Mouse (Mus musculus): ENCODE data around the gene Adam19. TPM values are rescaled to one million over a fixed set of nuclear protein-coding genes. Genes with fewer than 3 reads are reported as not detected.
"Not testable (repeated sequence)": the region's sequence is repeated elsewhere in the genome, so short reads cannot be mapped to it uniquely, and the experiment has no call there.

The Adam19 gene
- total RNA-seq, 1 experiment from 2014 or later = 13.7 TPM

- ATAC-seq (replicated peaks; ENCODE audit: insufficient number of reproducible peaks, low FRiP score, low TSS enrichment, poor library complexity, severe bottlenecking) = peak; percentile 51; the same call in 1 of the 2 replicates
These were observed 3.6 kb upstream of the Adam19 start, which contains the start of gene Gm12166 for GRCm38 (mm10) chr11:46052105-46052659. Gene Gm12166, minus strand, starts transcription at chr11:46052321.

GRCm38 (mm10) chr11:46053457-46053856 lies 2.3 kb upstream of the Adam19 start:
- not testable (repeated sequence) for ATAC-seq (replicated peaks; ENCODE audit: insufficient number of reproducible peaks, low FRiP score, low TSS enrichment, poor library complexity, severe bottlenecking)

GRCm38 (mm10) chr11:46054311-46054710 lies 1.5 kb upstream of the Adam19 start:
- ATAC-seq (replicated peaks; ENCODE audit: insufficient number of reproducible peaks, low FRiP score, low TSS enrichment, poor library complexity, severe bottlenecking) = no peak

- ATAC-seq (replicated peaks; ENCODE audit: insufficient number of reproducible peaks, low FRiP score, low TSS enrichment, poor library complexity, severe bottlenecking) = no peak
These were observed 589 bp upstream of the Adam19 start for GRCm38 (mm10) chr11:46054911-46055895.

GRCm38 (mm10) chr11:46056770-46057411 lies 1.1 kb downstream of the Adam19 start:
- ATAC-seq (replicated peaks; ENCODE audit: insufficient number of reproducible peaks, low FRiP score, low TSS enrichment, poor library complexity, severe bottlenecking) = no peak

- no peak for ATAC-seq (replicated peaks; ENCODE audit: insufficient number of reproducible peaks, low FRiP score, low TSS enrichment, poor library complexity, severe bottlenecking)
These were observed 2.2 kb downstream of the Adam19 start for GRCm38 (mm10) chr11:46058011-46058410.

GRCm38 (mm10) chr11:46058916-46059315 lies 3.1 kb downstream of the Adam19 start:
- ATAC-seq (replicated peaks; ENCODE audit: insufficient number of reproducible peaks, low FRiP score, low TSS enrichment, poor library complexity, severe bottlenecking) = no peak

GRCm38 (mm10) chr11:46059887-46060650 lies 4.3 kb downstream of the Adam19 start:
- ATAC-seq (replicated peaks; ENCODE audit: insufficient number of reproducible peaks, low FRiP score, low TSS enrichment, poor library complexity, severe bottlenecking) = no peak

GRCm38 (mm10) chr11:46060651-46061020 lies 4.8 kb downstream of the Adam19 start:
- no peak for ATAC-seq (replicated peaks; ENCODE audit: insufficient number of reproducible peaks, low FRiP score, low TSS enrichment, poor library complexity, severe bottlenecking)

GRCm38 (mm10) chr11:46061776-46062445 lies 6.1 kb downstream of the Adam19 start:
- peak; percentile 62 for ATAC-seq (replicated peaks; ENCODE audit: insufficient number of reproducible peaks, low FRiP score, low TSS enrichment, poor library complexity, severe bottlenecking)

GRCm38 (mm10) chr11:46062569-46062968 lies 6.8 kb downstream of the Adam19 start:
- no peak for ATAC-seq (replicated peaks; ENCODE audit: insufficient number of reproducible peaks, low FRiP score, low TSS enrichment, poor library complexity, severe bottlenecking)

- ATAC-seq (replicated peaks; ENCODE audit: insufficient number of reproducible peaks, low FRiP score, low TSS enrichment, poor library complexity, severe bottlenecking) = no peak
These were observed 7.4 kb downstream of the Adam19 start for GRCm38 (mm10) chr11:46062993-46063731.

GRCm38 (mm10) chr11:46064767-46065166 lies 9.0 kb downstream of the Adam19 start:
- ATAC-seq (replicated peaks; ENCODE audit: insufficient number of reproducible peaks, low FRiP score, low TSS enrichment, poor library complexity, severe bottlenecking) = no peak

- ATAC-seq (replicated peaks; ENCODE audit: insufficient number of reproducible peaks, low FRiP score, low TSS enrichment, poor library complexity, severe bottlenecking) = no peak
These were observed 9.6 kb downstream of the Adam19 start for GRCm38 (mm10) chr11:46065201-46066011.

- no peak for ATAC-seq (replicated peaks; ENCODE audit: insufficient number of reproducible peaks, low FRiP score, low TSS enrichment, poor library complexity, severe bottlenecking)
These were observed 11.7 kb downstream of the Adam19 start for GRCm38 (mm10) chr11:46067371-46068060.

GRCm38 (mm10) chr11:46068756-46069407 lies 13.1 kb downstream of the Adam19 start:
- no peak for ATAC-seq (replicated peaks; ENCODE audit: insufficient number of reproducible peaks, low FRiP score, low TSS enrichment, poor library complexity, severe bottlenecking)

All from monocyte, adult 5-6 weeks (primary cell).